In the genomic region with DNA sequence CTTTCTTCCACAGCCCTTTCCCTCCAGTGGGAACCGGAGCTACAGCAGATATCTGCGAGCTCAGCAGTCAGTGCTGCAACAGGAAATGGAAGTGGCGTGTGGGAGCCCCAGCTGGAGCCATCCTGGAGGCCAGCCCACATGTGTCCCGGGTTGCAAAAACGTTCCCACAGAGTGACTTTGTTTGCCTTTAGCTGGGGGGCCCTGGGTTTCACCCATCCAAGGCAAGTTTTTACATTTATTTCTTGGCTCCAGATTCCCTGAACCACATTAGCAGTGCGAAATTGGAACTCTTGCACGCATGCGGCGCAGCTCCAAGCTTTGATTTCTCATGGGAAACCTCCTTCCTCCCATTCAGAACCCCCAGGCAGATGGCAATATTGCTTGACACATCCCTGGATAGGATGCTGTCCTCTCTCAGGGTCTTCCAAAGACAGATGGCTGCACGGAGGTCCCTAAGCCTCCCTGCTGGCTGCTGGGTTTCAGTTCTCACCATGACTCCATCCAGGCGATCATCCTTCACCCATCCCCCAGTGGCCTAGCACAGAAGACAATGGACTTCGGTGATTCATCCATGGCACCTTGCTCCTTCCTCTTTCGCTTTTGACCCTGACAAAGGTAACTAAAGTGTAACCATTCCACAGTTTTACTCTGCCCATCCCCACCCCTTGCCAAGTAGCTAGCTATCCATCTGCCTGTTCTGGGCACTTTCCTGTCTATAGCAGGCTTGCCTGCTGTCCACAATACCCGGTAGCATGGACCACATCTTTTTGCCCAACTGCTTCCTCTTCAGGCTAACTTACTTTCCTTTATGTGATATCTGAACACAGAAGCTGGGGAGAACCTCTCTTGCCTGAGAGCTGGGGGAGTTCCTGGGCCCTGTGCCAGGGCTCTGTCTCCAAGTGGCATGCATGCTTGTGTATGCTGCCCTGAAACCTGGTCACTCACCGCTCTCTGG, we compare ENCODE assay signal across 8 mouse cellular contexts.
DNase-seq lines count a peak whose midpoint lies in the region; ATAC-seq and TF ChIP-seq lines count a peak whose summit lies in the region.

No protein-coding gene starts in this region.

- peak; percentile 38 to 43 for DNase-seq in layer of hippocampus, adult 2 months (ENCODE audit: low spot score in 2 of 2)
- DNase-seq in layer of hippocampus, adult 9-10 months (ENCODE audit: low spot score): no peak
- peak; percentile 60 for DNase-seq in cerebellum, adult 9-11 months
- no peak for DNase-seq in liver, embryonic 11.5 days (ENCODE audit: low spot score)
- DNase-seq in MN1 (ENCODE audit: low spot score): no peak

- no peak overlapping the region for H3K9ac ChIP-seq in intestine, embryonic 15.5 days
- H3K9ac ChIP-seq in liver, embryonic 11.5 days (ENCODE audit: low read depth, low read length): no peak overlapping the region

- WGBS in intestine, embryonic 15.5 days: 48% methylated on average over 15 of the region's 15 CpGs
- WGBS in liver, embryonic 11.5 days: 44% methylated on average over 15 of the region's 15 CpGs

- peak; percentile 76 for ATAC-seq in granulocyte monocyte progenitor cell, adult 5-6 weeks (replicated peaks; ENCODE audit: poor library complexity, severe bottlenecking)
- ATAC-seq in intestine, embryonic 15.5 days: peak; percentile 35
- no peak for ATAC-seq in liver, embryonic 11.5 days (replicated peaks; ENCODE audit: low FRiP score)
- 0 out of 2 replicates have a peak, but pooled peaks have one; percentile 35 for ATAC-seq in monocyte, adult 5-6 weeks (replicated peaks; ENCODE audit: insufficient number of reproducible peaks, low FRiP score, low TSS enrichment, poor library complexity, severe bottlenecking)

- no peak overlapping the region for H3K4me3 ChIP-seq in layer of hippocampus, adult 2 months
- H3K4me3 ChIP-seq in intestine, embryonic 15.5 days (replicated peaks): no peak overlapping the region
- no peak overlapping the region for H3K4me3 ChIP-seq in liver, embryonic 11.5 days (ENCODE audit: low read depth, low read length)

- H3K4me1 ChIP-seq in intestine, embryonic 15.5 days (replicated peaks): peaks cover 21% of the 10 kb centered on the region
- H3K4me1 ChIP-seq in liver, embryonic 11.5 days (replicated peaks; ENCODE audit: control insufficient read depth, insufficient read depth, low read length): peaks cover 10% of the 10 kb centered on the region; the same call in 1 of the 2 replicates

- H3K36me3 ChIP-seq in intestine, embryonic 15.5 days: no peaks in the 10 kb centered on the region
- no peaks in the 10 kb centered on the region for H3K36me3 ChIP-seq in liver, embryonic 11.5 days (ENCODE audit: control insufficient read depth, insufficient read depth, low read length)

- TF ChIP-seq CTCF in layer of hippocampus, adult 2 months (conservative IDR thresholded peaks at IDR 0.05): no peak

- no peaks in the 10 kb centered on the region for H3K9me3 ChIP-seq in intestine, embryonic 15.5 days
- H3K9me3 ChIP-seq in liver, embryonic 11.5 days (ENCODE audit: control insufficient read depth, low read length): no peaks in the 10 kb centered on the region

- H3K27ac ChIP-seq in layer of hippocampus, adult 2 months: peak overlapping the region; percentile 23; the same call in 1 of the 2 replicates
- H3K27ac ChIP-seq in intestine, embryonic 15.5 days: peak overlapping the region; percentile 81
- H3K27ac ChIP-seq in liver, embryonic 11.5 days (ENCODE audit: low read depth, low read length): 0 out of 2 replicates have a peak overlapping the region, but pooled peaks have one; percentile 15

- H3K4me2 ChIP-seq in intestine, embryonic 15.5 days (replicated peaks): peak overlapping the region; percentile 17; the same call in 1 of the 2 replicates
- peak overlapping the region; percentile 19; the same call in 1 of the 2 replicates for H3K4me2 ChIP-seq in liver, embryonic 11.5 days

- H3K27me3 ChIP-seq in intestine, embryonic 15.5 days (replicated peaks): no peaks in the 10 kb centered on the region
- no peaks in the 10 kb centered on the region for H3K27me3 ChIP-seq in liver, embryonic 11.5 days (replicated peaks; ENCODE audit: control insufficient read depth, insufficient read depth, low read length)

Comparison
In these comparisons a context has a peak if more than half of its experiments do, and no peak if none do; other contexts are left out.
1. DNase-seq: peak in layer of hippocampus, adult 2 months (2 of 2) and cerebellum, adult 9-11 months (single experiment); none in layer of hippocampus, adult 9-10 months (single experiment), liver, embryonic 11.5 days (single experiment) and MN1 (single experiment).
2. H3K27ac ChIP-seq: peak in every context shown above with its lines; median percentile 81 in intestine, embryonic 15.5 days; 23 in layer of hippocampus, adult 2 months; 15 in liver, embryonic 11.5 days.